Mouse (Mus musculus): ENCODE measurements around the gene Hmgxb4. TPM values are rescaled to one million over a fixed set of nuclear protein-coding genes. Genes with fewer than 3 reads are reported as not detected.
"Not testable (repeated sequence)": the region's sequence is repeated elsewhere in the genome, so short reads cannot be mapped to it uniquely, and the experiment has no call there.

The Hmgxb4 gene
- total RNA-seq (2021) = 10 to 100 TPM; 11.8 to 17.3 TPM
- long read RNA-seq, experiment 1, full-length matches to known transcripts = 6 of 12 reads
- long read RNA-seq, experiment 1, partial matches to known transcripts = 2 of 12 reads
- long read RNA-seq, experiment 1, other reads (novel, unspliced or antisense) = 4 of 12 reads
- long read RNA-seq, experiment 2, full-length matches to known transcripts = 6 of 10 reads
- long read RNA-seq, experiment 2, partial matches to known transcripts = 1 of 10 reads
- long read RNA-seq, experiment 2, other reads (novel, unspliced or antisense) = 3 of 10 reads

DNA sequence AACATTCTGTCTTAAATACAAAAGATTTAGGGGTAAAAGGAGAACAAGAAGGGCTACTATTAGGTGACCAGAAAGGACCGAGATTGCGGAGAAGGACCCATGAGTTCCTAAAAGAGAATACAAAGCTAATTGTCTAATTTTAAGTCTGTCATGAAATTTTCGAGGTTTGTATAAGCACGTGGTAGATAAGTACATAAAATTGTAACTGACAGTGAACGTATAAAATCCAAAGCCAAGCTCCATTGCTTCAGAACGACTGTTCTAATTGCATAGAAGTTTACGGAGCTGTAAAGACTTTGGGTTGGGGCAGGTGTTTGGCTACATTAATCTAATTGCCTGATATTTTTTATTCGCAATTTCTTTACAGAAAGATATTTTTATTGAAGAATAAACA, at the start of gene Hmgxb4:
Hmgxb4 (plus strand) TSS at position 276 of the 394 bp plus-strand sequence.
- DNase-seq = no peak

DNA sequence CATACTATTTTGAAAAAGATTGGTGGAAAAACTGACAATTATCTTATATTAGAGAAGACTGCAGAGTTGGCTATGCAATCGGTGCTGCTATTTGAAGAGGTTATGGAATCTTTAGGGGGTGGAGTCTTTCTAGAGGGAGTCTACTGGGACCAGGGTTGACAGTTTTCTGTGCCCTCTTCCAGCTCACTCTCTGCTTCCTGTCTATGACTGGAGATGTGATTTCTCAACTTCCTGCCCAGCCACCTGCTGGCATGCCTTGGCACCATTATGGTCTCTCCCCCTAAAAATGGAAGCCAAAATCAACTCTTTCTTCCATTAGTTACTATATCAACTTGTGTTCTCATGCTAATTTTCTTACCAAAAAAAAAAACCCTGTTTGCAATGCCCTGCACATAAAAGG, 43.7 kb upstream of the Hmgxb4 start:
- no peak for DNase-seq

DNA sequence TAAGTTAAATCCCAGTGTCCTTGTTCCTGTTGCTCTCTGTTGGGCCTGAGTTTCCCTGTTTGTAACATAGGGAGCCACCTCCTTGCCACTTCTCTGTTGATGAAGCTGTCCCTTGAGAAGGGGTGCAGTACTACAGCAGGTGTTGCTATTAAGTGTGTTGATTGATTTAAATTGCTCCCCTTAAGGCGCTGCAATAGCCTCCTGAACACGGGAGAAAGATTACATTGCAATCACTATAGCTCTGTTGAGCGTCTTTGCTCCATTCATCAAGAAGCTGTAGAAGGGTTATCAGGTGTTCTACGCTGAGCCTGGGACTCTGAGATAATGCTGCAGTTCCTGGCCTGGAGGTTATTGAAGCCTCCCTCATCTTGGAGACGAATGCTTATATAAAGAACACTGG, 29.2 kb upstream of the Hmgxb4 start:
- DNase-seq = no peak

DNA sequence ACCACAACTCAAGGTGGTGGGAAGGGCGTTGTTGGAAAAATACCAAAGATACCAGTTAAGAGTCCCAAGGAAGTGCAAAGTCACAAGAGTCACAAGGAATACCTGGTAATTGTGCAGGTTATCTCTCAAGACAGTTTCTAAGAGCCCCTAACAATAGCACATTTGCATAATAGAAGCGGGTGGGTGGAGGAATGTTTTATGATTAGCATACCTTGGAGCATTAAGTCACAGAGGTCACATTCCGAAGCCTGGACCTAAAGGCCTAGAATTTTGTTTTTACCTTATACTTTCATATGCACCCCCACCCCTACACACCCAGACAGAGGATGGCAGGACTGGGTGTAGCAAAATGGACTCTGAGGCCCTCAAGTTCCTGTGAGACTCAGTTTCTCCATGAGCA, 22.9 kb upstream of the Hmgxb4 start:
- not testable (repeated sequence) for DNase-seq

DNA sequence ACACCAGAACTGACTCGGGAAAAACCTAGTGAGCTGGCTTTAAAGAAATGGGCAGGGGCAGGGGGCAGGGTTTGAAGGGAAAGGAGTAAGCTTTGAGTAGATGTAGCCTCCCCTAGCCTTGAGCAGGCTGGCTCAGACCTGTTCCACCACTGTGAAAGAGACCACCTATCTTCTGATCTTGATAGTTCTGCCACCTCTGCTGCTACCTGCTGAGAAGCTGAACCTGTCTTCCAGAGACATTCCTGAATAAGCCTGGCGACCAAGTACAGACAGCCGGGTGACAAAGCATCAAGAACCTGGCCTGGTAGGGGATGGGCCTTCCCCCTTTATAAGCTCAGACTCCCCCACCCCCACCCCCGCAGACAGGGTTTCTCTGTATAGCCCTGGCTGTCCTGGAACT, 21.5 kb upstream of the Hmgxb4 start:
- DNase-seq = no peak

DNA sequence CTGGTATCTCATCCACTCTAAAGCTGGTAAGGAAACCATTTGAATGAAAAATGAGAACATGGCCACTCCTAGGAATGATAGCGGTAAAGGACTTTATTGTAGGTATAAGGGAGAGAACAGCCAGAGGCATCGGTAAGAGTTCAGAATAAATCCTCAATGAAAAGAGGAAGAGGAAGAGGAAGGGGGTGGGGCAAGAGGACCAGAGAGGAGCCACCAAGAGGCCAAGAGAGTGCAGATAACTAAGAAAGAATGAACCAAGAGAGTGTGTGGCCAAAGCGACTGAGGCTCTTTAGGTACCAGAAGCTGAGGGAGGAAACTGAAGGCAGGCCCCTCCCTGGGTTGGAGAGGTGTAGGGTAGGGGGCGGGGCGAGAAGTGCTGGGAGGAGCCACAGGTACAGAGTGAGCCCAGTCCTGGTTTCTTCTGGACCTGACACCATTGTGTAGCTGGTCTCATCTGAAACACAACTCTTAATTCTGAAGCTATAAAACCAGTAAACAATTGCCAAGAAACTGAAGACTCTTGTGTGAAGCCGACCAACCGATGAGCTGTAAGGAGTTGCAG, 20.8 kb upstream of the Hmgxb4 start:
- no peak for DNase-seq

DNA sequence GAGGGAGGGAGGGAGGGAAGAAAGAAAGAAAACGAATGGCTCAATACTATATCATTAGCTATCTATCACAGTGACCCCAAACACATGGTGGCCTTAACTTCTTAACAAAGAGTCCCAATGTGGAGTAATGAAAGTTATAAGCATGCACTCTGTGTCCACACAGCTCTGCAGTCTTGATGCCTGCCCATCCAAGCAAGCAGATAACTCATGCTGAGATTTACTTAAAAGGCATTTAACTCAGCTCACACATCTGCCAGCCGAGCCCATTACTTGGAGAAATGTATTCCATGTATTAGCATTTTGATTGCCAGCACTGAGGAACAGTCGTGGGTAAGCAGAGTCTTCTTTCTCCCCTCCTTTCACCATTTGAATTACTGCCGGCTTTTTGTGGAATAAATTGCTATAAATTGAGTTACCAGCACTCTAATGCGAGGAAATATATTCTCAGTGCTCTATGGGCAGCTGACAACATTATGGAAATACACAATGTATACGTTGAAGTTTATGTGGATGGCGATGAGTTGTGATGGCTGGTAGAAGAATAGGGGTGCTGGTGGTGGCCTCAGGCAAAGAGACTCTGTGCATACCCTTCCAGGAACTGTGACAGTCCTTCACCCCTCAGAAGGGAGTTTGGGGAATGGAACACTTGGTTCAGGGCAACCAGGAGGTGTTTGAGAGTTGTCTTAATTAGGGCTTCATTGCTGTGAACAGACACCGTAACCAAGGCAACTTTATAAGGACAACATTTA, 19.9 kb upstream of the Hmgxb4 start:
- DNase-seq = no peak

DNA sequence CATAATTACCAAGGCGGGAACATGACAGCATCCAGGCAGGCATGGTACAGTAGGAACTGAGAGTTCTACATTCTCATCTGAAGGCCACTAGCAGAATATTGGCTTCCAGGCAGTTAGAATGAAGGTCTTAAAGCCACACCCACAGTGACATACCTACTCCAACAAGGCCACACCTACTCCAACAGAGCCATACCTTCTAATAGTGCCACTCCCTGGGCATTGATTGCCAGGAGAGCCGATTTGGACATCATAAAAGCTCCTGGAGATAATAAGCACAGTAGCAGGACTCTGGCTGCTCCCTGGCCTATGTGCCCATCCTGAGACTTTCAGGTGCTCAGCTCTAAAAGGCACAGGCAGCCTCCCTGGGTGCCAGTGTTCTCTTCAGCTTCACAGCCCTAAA, 19.3 kb upstream of the Hmgxb4 start:
- DNase-seq = no peak

DNA sequence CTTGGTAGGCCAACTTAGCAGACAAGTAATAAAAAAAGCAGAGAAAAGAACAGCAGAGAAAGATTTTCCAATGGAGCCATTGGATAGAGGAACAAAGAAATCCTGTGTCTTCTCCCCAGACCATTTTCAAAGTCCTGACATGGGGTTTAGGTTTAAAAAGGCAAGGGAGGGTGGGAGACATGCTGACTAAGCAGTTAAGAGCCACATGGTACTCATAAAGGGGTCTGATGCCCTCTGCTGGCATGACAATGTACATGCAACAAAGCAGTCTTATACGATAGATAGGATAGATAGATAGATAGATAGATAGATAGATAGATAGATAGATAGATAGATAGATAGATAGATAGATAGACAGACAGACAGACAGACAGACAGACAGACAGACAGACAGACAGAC, 15.7 kb upstream of the Hmgxb4 start:
- DNase-seq = no peak

DNA sequence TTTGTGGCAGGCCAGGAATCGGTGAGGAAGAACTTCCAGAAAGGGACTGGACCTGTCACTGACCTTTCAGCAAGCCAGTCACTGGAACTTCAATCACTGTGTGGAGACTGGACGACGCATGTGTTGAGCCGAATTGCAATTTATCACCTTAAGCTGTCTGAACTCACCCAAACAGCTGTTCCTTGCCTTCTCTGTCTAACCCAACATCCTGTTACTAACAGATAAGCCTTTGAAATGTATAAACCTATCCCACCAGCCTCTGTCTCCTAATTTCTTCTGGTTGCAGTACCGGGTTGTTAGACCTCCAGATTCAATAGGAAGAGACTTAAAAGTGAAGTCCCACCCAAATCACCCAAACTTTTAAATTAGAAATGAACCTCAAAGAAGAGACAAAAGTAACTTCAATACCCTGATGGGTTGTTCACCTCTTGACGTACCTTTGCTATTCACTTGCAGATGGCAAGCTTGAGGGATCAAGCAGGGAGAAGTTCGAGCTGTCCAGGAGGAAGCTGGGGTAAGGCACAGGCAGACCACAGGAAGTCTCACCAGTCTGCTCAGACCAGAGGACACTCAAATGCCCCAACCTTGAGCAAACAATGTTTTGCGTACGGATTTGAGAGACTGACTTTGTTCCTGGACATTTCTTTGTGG, 13.0 kb upstream of the Hmgxb4 start:
- DNase-seq = no peak

DNA sequence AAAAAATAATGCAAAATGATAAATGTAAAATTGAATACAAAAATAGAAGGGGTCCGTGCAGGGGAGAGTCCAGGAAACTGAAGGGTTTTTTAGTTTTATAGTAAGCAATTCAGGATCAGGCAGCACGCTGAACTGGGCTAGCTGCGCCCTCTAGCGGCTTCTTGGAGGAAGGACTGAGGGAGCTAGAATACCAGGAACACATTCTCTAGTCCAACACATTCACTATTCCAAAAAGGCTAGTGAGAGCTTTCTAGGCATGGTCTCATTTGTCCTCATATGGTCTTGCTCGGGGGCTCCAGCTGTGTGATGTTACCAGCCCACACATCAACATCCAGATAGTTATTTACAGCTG, 12.5 kb upstream of the Hmgxb4 start:
- DNase-seq = peak; percentile 58

DNA sequence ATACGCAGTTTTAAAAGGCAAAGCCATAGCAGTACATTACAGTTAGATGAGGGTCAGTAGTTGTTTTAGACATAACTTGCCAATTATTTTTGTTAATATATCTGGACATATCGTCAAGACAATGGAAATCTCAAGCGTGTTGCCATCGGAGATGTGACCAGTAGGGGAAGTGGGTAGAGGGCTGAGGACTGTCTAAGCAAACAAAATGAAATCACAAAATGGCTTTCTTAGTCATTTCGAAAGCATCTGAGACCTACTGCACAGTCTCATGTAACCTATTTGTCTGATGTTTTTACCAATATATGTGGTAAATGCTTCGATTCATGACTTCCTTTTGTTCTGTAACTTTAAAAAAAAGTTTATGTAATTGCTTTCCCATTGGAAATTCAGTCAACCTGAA, 11.3 kb upstream of the Hmgxb4 start:
- no peak for DNase-seq

DNA sequence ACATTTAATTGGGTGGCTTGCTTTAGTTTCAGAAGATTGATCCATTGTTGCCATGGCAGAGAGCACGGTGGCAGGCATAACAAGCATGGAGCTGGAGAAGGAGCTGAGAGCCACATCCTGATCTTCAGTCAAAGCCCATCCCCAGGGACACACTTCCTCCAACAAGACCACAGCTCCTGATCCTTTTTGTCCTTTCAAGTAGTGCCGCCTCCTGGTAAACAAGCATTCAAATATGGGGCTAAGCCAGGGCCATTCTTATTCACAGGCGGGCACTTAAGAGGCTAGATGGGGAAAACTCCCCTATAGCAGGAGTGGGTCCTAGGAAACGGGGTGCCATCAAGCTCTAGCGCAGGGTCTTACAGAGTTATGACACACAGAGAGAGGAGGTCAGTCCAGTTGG, 5.7 kb upstream of the Hmgxb4 start:
- DNase-seq = no peak

DNA sequence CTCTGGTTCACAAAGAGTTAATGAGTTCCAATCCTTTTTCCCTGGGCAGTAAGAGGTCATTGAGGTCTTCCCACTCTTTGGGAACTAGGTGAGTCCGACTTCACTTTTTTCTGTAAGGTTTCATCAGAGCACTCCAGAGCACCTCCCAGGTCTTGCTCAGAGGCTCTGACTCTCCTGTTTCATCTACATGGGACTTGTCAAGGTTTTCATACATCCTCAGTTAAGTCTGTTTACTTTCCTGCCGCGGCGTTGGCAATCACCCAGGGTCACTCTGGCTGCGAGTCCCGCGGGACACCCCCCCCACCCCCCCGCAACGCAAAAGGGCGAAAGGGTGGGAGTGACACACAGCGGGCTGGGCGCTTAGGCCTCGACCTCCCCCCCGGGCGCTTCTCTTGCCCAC, 3.1 kb upstream of the Hmgxb4 start:
- no peak for DNase-seq

DNA sequence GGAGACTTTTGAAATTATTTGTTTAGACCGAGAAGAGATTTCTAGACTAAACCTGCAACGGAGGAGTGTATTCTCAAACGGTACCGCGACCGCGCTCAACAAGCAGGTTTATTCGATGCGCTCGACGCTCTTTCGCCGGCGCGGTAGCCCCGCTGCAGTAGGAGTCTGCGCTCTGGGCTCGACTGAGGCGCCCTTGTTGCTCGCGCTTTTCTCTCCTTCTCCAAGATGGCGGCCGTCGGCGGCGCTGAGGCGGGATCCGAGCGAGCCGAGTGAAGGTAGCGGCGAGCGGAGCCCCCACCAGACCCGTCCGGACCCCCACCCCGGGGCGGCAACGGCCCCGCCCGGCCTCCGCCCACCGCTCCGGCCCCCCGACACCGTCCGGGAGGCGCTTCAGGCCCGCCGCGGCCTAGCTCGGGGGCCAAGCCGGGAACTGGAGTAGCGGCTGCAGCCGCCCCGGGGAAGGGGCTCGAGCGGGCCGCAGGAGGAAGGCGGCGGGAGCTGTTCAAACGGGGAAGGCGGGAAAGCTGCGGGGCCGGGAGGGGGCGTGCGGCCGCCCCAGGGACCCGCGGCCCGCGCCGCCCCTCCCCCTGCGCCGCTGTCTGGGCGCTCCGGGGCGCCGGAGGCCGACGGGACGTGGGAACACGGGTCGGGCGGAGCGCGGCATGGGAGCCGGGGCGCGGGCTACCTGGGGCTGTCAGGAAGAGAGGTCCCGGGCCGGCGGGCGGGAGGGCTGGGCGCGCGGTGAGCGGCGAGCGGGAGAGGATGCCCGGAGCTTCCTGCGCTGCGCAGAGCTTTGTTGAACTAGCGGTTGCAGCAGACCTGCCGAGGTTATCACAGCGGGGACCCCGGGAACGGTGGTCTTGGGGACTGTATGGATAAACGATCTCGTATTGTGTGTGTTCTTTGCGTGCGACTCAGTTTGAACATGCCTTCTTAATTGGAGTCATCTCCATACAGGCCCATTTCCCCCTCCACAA, 607 bp downstream of the Hmgxb4 start:
- DNase-seq = peak; percentile 85

DNA sequence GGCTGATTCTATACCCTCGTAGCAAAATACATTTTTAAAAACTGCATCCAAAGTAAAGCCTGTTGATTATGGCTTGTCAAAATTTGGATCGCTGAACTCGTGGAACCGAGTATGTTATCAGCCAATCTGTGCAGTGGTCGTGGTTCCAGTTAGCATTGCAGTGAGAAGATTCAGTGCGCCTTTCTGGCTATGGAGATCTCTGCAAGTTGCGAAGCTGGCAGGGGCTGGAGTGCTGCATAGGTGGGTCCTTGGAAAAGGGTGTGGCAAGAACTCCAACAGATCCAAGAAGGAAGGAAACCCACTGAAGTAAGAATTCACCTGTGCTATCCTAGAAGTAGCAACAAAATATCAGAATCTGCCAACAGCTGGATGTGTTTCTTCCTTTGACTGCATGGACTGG, 1.4 kb downstream of the Hmgxb4 start:
- DNase-seq = no peak

DNA sequence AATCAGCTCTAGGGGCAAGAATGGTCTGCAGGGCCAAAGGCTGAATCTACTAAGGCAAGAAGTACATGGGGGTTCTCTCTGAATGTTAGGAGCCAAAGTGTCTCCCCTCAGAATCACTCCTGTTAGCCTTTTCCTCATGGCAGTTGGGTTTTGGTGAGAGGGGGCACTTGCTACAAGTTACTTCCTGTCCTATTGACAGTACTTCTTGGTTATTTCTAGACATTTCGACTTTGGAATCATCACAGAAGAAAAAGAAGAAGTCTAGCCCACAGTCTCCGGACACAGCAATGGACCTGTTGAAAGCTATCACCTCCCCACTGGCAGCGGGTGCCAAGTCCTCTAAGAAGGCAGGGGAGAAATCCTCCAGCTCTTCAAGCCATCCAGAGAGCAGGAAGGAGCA, 7.3 kb downstream of the Hmgxb4 start:
- DNase-seq = no peak

DNA sequence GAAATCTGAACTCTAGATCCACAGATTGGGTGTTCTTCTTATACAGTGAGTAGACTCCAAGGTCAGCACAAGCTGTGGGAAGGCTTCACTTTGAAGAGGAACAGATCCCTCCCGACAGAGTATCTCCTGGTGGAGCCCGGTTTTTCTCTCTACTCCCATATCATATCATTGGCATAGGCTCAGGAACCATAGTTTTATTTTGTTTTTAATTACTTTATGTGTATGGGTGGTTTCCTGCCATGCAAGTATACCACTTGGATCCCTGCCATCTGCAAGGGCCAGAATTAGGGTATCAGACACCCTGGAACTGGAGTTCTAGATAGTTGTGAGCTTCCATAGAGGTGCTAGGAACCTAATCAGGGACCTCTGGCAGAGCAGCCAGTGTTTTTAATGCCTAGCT, 15.7 kb downstream of the Hmgxb4 start:
- DNase-seq = no peak

DNA sequence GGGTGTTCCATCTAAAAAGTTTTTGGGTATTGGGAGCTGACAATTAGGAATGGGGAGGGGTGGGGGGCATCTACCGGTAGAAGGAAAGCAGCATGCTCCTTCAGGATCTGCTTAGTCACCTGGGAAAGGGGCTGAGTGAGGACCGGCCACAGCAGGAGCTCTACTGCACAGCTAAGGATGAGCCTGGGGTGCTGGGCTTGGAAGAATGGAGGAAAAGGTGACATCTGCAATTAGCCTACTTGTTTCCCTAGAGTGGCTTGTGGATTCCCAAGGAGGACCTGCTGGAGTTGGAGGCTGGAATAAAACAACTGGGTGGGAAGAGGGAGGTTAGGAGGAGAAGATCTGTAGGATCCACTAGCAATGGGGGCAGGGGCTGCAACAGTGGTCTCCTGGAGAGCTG, 20.4 kb downstream of the Hmgxb4 start:
- DNase-seq = no peak

DNA sequence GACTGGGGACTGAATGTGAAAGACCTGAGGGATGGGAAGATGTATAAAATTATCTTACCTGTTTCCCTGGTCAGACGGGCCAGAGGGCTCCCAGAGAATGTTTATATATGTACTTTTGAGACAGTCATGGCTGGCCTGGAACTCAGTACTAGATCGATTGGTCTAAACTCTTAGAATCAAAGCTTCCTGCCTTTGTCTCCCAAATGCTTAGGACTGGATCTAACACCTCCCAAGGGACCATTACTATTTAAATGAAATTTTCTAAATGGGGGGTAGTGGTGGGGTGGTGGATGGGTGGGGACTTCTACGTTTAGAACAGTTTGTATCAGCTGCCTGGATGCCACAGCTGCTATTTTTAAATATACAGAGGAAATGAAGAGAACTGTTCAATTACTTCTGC, 20.8 kb downstream of the Hmgxb4 start:
- no peak for DNase-seq

DNA sequence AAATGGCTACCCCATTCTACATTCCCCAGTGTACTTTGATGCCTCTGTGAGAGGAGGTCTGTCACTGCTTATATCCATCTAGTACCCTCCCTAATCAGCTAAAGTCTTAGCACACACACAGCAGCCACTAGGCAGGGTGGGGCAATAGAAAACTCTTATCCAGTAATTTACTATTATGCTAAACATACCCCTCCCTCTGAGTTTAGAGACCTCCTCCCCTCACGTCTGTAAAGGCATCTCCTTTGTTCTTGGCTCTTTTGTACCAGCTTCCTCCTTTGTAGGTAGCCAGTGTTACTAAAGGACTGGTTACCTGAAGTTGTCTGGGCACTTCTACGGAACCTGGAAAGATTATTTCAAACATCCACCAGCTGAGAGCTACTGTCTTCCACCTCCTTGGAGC, 22.8 kb downstream of the Hmgxb4 start:
- no peak for DNase-seq

DNA sequence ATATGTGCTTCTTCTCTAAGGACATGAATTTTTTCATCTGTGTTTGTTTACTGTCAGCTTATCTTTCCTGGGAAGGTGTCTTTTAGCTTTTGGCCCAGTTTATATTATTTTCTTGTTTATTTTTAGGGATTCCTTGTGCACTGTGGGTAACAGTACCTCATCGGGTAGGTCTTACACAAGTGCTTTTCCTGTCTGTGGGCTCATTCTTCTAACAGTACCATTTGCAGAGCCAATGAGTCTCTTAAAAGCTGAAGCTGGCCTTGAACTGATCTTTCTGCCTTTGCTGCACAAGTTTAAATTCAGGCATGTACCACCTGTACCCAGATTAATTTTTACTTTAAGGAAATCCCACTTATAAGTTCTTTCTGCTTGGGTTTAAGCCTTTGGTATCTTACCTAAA, 23.3 kb downstream of the Hmgxb4 start:
- no peak for DNase-seq
